Mouse (Mus musculus) spleen, postnatal 10 days (tissue): ENCODE measurements around the gene Tmem52.

ENCODE experiments used
- DNase-seq, 2 experiments: peaks; one replicate each; pipeline ENCODE4 v3.0.0; 2021 to 2022; ENCODE audit warnings: low spot score in 2 of 2

Tmem52 gene

DNA sequence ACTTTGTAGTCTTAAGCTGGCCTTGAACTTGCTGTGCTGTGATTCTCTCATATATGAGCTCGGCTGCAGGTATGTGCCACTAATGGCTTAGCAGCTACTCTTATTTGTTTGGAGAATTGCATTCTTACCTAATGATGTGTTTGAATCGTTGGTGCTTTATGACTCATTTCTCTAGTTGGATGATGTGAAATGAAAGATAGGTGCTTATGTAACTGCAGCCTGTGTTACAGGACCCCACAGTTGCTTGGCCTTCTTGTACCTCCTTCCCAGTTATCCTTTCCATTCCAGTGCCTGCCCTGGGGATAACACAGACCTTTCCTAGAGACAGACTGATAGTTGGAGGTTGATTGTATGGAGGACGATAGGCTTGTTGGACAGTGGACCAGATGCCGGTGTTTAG, 39.7 kb downstream of the Tmem52 start:
- no peak for DNase-seq

DNA sequence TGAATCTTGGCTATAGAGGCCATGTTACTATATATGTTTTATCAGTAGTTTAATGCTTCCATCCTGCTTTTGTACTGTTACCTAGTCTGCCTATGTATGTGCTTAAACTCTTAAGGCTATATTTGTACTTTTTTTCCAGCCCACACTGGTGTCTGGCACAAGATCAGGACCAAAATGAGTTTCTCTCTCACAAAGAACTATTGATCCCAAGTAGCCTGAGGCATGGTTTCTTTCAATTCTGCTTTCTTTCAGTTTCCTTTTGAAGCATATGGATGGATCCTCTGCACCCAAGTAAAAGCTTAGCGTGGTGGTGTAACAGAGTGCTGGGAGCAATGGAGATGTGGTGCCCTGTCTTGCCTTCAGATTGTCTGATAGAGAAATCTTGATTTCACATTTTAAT, 42.1 kb downstream of the Tmem52 start:
- no peak for DNase-seq

DNA sequence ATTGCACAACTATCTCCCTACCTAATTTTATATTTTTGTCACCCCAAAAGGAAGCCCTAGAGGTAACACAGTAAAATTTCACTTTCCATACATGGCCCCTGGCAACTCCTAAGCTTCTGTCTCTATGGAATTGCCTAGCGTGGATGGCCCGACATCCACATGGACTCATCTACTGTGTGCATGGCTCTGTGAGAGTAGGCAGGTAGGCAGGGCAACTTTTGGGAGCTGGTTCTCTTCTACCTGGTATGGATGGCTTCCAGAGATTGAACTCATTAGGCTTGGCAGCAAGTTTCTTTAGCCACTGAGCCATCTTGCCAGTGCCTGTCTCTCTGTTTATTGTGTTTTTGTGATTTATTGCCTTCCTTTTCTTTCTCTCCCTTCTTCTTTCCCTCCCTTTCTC, 45.9 kb downstream of the Tmem52 start:
- no peak for DNase-seq

DNA sequence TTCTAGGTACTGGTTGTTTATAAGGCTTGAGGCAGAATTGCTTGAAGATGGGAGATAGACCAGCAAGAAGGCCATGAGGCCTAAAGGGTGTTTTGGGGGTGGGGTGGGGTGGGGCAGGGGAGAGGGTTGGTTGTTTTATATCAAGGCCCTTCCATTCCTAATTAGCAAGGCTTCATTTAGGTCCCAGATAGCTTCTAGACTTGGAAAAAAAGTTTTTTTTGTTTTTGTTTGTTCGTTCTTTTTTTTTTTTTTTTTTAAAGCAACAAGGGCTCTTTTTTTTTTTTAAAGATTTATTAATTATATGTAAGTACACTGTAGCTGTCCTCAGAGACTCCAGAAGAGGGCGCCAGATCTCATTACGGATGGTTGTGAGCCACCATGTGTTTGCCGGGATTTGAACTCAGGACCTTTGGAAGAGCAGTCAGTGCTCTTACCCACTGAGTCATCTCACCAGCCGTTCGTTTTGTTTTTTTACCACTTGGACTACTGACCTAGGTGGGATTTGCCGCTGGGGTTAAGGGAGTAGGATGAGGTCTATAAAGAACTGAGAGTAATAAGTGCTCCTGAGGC, 49.1 kb downstream of the Tmem52 start:
- peak in 1 of 2 experiments; percentile 26 for DNase-seq
